Mouse (Mus musculus) liver, postnatal 0 days (tissue): Measurements from ENCODE around the gene Asb6. TPM values are rescaled to one million over a fixed set of nuclear protein-coding genes. Genes with fewer than 3 reads are reported as not detected.

Experiments
- ATAC-seq: fragments of 200-750 bp; cut with Nextera tagmentation; 2 replicates; pipeline ENCODE4 v1.8.0; 2017; ENCODE audit warnings: mild to moderate bottlenecking, moderate library complexity
- DNase-seq: peaks from one replicate; pipeline ENCODE4 v3.0.0-alpha.2; 2016
- H3K27ac ChIP-seq: fragments of 300-500 bp; sonication (generic); 2 replicates; pipeline ENCODE4 v1.5.1; 2014; ENCODE audit warnings: antibody characterized with exemption, moderate library complexity, mild to moderate bottlenecking, low read depth
- H3K27me3 ChIP-seq: fragments of 300-500 bp; sonication (generic); 2 replicates; pipeline ENCODE4 v1.6.1; 2014; ENCODE audit warnings: low read length, control low read depth, mixed read lengths; ENCODE audit not compliant: insufficient read depth
- H3K36me3 ChIP-seq: fragments of 300-500 bp; sonication (generic); replicated peaks from 2 replicates; pipeline ENCODE4 v1.6.1; 2014; ENCODE audit warnings: mild to moderate bottlenecking, control low read depth, low read length, moderate library complexity, mixed read lengths; ENCODE audit not compliant: insufficient read depth
- H3K4me1 ChIP-seq: fragments of 300-500 bp; sonication (generic); 2 replicates; pipeline ENCODE4 v1.6.1; 2014; ENCODE audit warnings: antibody characterized with exemption, mild to moderate bottlenecking, control low read depth; ENCODE audit not compliant: insufficient read depth
- H3K4me2 ChIP-seq: fragments of 300-500 bp; sonication (generic); 2 replicates; pipeline ENCODE4 v1.6.1; 2014; ENCODE audit warnings: low read depth, mild to moderate bottlenecking, low read length, moderate library complexity, mixed read lengths
- H3K4me3 ChIP-seq: fragments of 300-500 bp; sonication (generic); 2 replicates; pipeline ENCODE4 v1.5.1; 2014; ENCODE audit warnings: low read depth, low read length
- H3K9ac ChIP-seq: fragments of 300-500 bp; sonication (generic); replicated peaks from 2 replicates; pipeline ENCODE4 v1.6.1; 2014; ENCODE audit warnings: mild to moderate bottlenecking, moderate library complexity
- H3K9me3 ChIP-seq: fragments of 300-500 bp; sonication (generic); 2 replicates; pipeline ENCODE4 v1.6.1; 2016; ENCODE audit warnings: mild to moderate bottlenecking, control low read depth, low read length, mixed read lengths
- CTCF ChIP-seq: sonication (generic); IDR thresholded peaks from 2 replicates; pipeline ENCODE4 v1.5.1; 2016; ENCODE audit warnings: antibody characterized with exemption, low read depth
- EP300 ChIP-seq: IDR thresholded peaks from 2 replicates; pipeline ENCODE4 v1.6.1; 2016; ENCODE audit warnings: antibody characterized with exemption, low read depth, mild to moderate bottlenecking
- WGBS: fragments of 180-500 bp; shearing (Covaris S2); extraction: QIAGEN DNeasy Blood & Tissue Kit; methylation state at CpG from one replicate; pipeline ENCODE4 v1.1.7; 2014; ENCODE audit not compliant: insufficient replicate concordance; 5-methylcytosine and 5-hydroxymethylcytosine counted together
- polyA plus RNA-seq: library from polyadenylated mRNA; unstranded; fragments of >200 nt; fragmentation: Nextera tagmentation; extraction: Ambion mirVana; gene quantifications from 2 replicates; pipeline ENCODE4 v1.2.1, GENCODE M21; 2015

Asb6 gene
- polyA plus RNA-seq, 1 experiment from 2014 or later: 16.9 TPM

DNA sequence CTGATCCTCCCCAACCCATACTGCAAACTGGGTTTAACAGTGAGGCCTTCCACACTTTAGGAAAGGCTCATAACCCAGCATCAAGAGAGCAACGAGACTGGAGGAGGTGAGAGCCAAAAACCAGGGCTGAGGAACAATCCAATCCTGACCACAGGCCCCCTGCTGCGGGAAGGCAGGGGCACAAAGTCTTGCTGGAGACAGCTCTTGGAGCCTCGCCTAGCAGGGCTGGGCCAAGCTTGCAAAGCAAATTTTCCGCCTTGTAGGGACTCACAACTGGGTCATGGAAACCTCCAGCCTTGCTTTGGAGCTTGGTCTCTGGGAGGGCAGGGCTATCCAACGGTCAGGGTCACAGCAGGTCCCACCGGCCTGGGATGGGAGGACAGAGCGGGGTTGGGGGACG lies 40.7 kb upstream of the Asb6 start:
- H3K27me3 ChIP-seq: 0 out of 2 replicates have a peak, but pooled peaks cover 5% of the 10 kb centered on the region
- H3K36me3 ChIP-seq: no peaks in the 10 kb centered on the region
- H3K27ac ChIP-seq: no peak overlapping the region
- H3K9ac ChIP-seq: no peak overlapping the region
- no peak for DNase-seq
- WGBS: 64% methylated on average over 8 of the region's 8 CpGs
- H3K4me2 ChIP-seq: no peak overlapping the region
- no peak for ATAC-seq
- TF ChIP-seq CTCF: no peak
- TF ChIP-seq EP300: no peak
- no peaks in the 10 kb centered on the region for H3K9me3 ChIP-seq
- H3K4me3 ChIP-seq: no peak overlapping the region
- no peaks in the 10 kb centered on the region for H3K4me1 ChIP-seq

DNA sequence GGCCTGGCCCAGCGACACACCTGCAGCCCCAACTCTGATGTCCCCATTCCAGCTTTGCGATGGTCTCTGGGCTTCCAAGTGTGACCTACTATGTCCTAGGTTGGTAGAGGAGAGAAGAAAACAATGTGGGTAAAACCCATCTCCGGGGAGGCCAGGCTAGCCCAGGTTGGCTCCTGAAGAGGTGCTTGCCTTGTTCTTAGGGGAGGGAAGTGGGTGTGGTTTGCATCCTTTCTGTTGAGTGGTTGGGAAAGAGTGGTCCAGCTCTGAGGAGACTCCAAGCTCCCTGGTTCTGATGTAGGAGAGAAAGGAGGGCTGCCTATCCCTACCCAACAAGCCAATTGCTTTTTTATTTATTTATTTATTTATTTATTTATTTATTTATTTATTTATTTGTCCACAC lies 35.3 kb upstream of the Asb6 start:
- ATAC-seq: no peak
- no peak overlapping the region for H3K4me3 ChIP-seq
- peaks cover 19% of the 10 kb centered on the region for H3K27me3 ChIP-seq
- no peaks in the 10 kb centered on the region for H3K9me3 ChIP-seq
- no peaks in the 10 kb centered on the region for H3K36me3 ChIP-seq
- TF ChIP-seq CTCF (no peak), EP300 (no peak)
- 50% methylated on average over 3 of the region's 3 CpGs for WGBS
- no peak overlapping the region for H3K27ac ChIP-seq
- H3K9ac ChIP-seq: no peak overlapping the region
- DNase-seq: no peak
- no peak overlapping the region for H3K4me2 ChIP-seq
- H3K4me1 ChIP-seq: no peaks in the 10 kb centered on the region

DNA sequence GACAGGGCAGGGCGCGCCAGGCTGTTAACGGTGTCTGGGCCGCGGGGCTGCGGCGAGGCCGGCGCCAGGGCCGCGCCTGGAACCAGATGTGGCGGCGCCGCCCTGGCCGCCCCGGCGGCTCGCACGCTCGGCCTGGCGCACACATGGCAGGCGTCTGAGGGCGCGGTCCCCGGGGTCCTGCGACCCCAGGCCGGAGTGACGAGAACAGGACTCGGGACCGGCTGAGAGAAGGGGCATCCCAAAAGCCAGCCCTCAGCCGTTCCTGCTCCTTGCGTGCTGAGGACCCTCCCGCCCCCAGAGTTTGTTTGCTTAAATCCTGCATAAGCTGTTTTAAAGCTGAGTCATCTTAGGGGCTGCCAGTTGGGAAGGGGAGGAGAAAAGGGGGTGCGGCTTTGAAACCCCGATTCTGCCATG lies 34.8 kb upstream of the Asb6 start:
- H3K4me1 ChIP-seq: no peaks in the 10 kb centered on the region
- no peak overlapping the region for H3K4me3 ChIP-seq
- DNase-seq: no peak
- no peak overlapping the region for H3K9ac ChIP-seq
- WGBS: 2% methylated on average over 34 of the region's 35 CpGs
- no peaks in the 10 kb centered on the region for H3K36me3 ChIP-seq
- peak overlapping the region; percentile 36; the same call in 1 of the 2 replicates for H3K4me2 ChIP-seq
- no peak overlapping the region for H3K27ac ChIP-seq
- ATAC-seq: no peak
- TF ChIP-seq EP300 (no peak), CTCF (no peak)
- H3K27me3 ChIP-seq: peaks cover 19% of the 10 kb centered on the region
- no peaks in the 10 kb centered on the region for H3K9me3 ChIP-seq

DNA sequence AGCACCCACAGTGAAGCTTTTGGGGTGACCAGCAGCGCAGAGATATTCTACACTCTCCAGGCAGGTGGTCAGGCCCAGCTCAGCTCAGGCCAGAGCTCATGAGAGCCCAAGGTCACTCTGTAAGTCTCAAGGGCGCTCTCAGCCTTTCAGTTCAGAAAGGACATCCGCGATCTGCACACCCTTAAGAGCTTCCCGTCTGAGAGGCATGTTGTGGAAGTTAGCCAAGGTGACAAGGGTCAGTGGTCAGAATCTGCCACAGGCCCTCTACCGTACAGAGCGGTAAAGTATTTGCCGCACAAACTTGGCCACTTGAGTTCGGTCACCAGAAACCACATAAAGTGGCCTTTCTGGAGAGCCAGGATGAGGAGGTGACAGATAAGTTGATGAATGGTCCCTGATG lies 33.4 kb upstream of the Asb6 start:
- H3K9me3 ChIP-seq: no peaks in the 10 kb centered on the region
- no peaks in the 10 kb centered on the region for H3K36me3 ChIP-seq
- DNase-seq (no peak), ATAC-seq (no peak)
- no peak for TF ChIP-seq CTCF
- TF ChIP-seq EP300: no peak
- H3K4me1 ChIP-seq: no peaks in the 10 kb centered on the region
- WGBS: 53% methylated on average over 9 of the region's 9 CpGs
- no peak overlapping the region for H3K4me2 ChIP-seq
- peaks cover 19% of the 10 kb centered on the region for H3K27me3 ChIP-seq
- no peak overlapping the region for H3K27ac ChIP-seq
- no peak overlapping the region for H3K4me3 ChIP-seq
- no peak overlapping the region for H3K9ac ChIP-seq

DNA sequence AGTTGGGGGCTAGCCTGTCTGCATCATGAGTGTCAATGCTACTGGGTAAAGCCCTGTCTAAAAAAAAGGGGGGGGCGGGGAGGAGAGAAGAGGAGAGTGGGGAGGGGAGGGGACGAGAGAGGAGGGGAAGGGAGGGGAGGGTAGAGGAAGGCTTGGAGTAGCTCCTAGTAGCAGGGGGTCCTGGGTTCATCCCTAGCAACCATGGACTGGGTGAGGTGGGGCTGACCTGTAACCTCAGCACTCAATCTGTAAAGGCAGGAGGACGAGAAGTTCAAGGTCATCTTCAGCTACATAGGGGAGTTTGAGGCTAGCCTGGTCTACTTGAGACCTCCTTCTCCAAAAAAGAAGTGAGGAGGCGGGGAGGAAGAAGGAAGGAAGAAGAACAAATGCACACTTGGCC lies 31.9 kb upstream of the Asb6 start:
- DNase-seq (no peak), ATAC-seq (no peak)
- Histone ChIP-seq H3K9ac (no peak overlapping the region), H3K4me1 (no peaks in the 10 kb centered on the region), H3K27ac (no peak overlapping the region), H3K4me3 (no peak overlapping the region), H3K36me3 (no peaks in the 10 kb centered on the region), H3K4me2 (no peak overlapping the region), H3K27me3 (peaks cover 19% of the 10 kb centered on the region), H3K9me3 (no peaks in the 10 kb centered on the region)
- TF ChIP-seq CTCF (no peak), EP300 (no peak)
- 60% methylated on average over 4 of the region's 4 CpGs for WGBS

DNA sequence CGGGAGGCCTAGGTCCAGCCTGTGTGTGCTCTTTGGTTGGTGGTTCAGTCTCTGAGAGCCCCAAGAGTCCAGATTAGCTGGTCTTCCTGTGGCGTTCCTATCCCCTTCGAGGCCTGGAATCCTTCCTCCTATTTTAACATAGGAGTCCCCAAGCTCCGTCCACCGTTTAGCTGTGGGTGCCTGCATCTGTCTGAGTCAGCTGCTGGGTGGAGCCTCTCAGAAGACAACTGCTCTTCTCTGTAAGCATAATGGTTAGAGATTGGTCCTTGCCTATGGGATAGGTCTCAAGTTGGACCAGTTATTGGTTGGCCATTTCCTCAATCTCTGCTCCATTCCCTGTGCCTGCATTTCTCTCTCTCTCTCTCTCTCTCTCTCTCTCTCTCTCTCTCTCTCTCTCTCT lies 29.6 kb upstream of the Asb6 start:
- DNase-seq: no peak
- H3K9ac ChIP-seq: no peak overlapping the region
- H3K4me3 ChIP-seq: no peak overlapping the region
- no peaks in the 10 kb centered on the region for H3K4me1 ChIP-seq
- ATAC-seq: no peak
- no peak overlapping the region for H3K4me2 ChIP-seq
- H3K27me3 ChIP-seq: peaks cover 11% of the 10 kb centered on the region
- H3K27ac ChIP-seq: no peak overlapping the region
- no peaks in the 10 kb centered on the region for H3K9me3 ChIP-seq
- TF ChIP-seq EP300: no peak
- TF ChIP-seq CTCF: no peak
- WGBS: 69% methylated on average over 5 of the region's 5 CpGs
- no peaks in the 10 kb centered on the region for H3K36me3 ChIP-seq

- DNase-seq (no peak), ATAC-seq (no peak)
- Histone ChIP-seq H3K27ac (no peak overlapping the region), H3K4me2 (no peak overlapping the region), H3K36me3 (no peaks in the 10 kb centered on the region), H3K9me3 (no peaks in the 10 kb centered on the region), H3K9ac (no peak overlapping the region), H3K4me1 (no peaks in the 10 kb centered on the region), H3K4me3 (no peak overlapping the region), H3K27me3 (0 out of 2 replicates have a peak, but pooled peaks cover 4% of the 10 kb centered on the region)
- TF ChIP-seq EP300: no peak
- TF ChIP-seq CTCF: no peak
- WGBS: 58% methylated on average over 6 of the region's 6 CpGs
Observed at GRCm38 (mm10) chr2:30857076-30857475, 26.9 kb upstream of the Asb6 start.
